Mouse (Mus musculus): ENCODE measurements around the gene Ndufaf7. TPM values are rescaled to one million over a fixed set of nuclear protein-coding genes. Genes with fewer than 3 reads are reported as not detected.

Gene Ndufaf7
- polyA plus RNA-seq, 2 experiments: 27.8 to 49.7 TPM

DNA sequence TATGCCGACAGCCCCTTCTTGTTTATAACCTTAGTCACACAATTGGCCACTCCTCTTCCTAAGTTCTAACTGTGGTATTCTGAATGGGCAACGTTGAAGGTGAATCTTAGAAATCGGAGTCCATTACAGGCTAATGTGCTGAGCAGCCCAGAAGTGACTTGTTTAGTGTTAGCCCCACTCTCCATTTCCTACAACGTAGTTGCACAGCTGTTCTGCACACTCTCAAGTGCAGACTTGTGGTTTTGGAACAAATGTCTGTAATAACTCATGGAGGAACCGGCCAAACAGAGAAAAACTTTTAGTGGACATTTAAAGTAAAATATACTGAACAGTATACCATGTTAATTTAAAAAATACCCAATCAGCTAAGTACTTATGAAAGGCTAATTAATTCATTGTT is 15.1 kb downstream of the Ndufaf7 start:
- Histone ChIP-seq H3K4me3 (replicated peaks; ENCODE audit: low read length) (no peak overlapping the region), H3K4me1 (ENCODE audit: control insufficient read depth, insufficient read depth, low read length) (no peaks in the 10 kb centered on the region), H3K27ac (replicated peaks; ENCODE audit: low read depth, low read length) (no peak overlapping the region), H3K27me3 (ENCODE audit: control insufficient read depth, insufficient read depth, low read length) (no peaks in the 10 kb centered on the region), H3K9ac (ENCODE audit: low read depth, low read length, severe bottlenecking) (no peak overlapping the region), H3K9me3 (ENCODE audit: control insufficient read depth, low read length) (no peaks in the 10 kb centered on the region), H3K4me2 (replicated peaks; ENCODE audit: low read depth, low read length, severe bottlenecking) (no peak overlapping the region), H3K36me3 (ENCODE audit: control insufficient read depth, insufficient read depth, low read length) (peaks cover 82% of the 10 kb centered on the region)
- 92% methylated on average over 5 of the region's 5 CpGs for WGBS
- no peak for ATAC-seq (ENCODE audit: low FRiP score, low read depth)
- DNase-seq (ENCODE audit: low spot score): no peak
- TF ChIP-seq POLR2A (IDR thresholded peaks at IDR 0.05; ENCODE audit: borderline replicate concordance, extremely low read depth, insufficient read depth, insufficient read length): no peak

DNA sequence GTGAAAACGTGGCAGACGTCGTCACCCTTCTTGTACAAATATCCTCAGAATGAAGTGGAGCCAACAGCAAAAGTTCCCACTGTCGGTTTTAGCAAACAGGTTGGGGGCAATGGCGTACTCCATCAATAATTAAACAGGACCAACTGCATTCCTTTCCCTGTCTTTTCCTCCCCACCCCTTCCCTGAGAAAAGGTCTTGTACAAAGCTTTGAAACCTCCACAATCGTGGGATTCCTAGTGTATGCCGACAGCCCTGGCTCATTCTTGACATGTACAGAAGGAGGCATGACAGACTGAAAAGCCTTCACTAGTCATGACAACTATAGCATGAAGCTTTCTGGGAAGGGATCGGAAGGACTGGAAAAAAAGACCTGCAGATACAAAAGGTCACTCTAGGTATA is 16.3 kb downstream of the Ndufaf7 start:
- H3K27ac ChIP-seq (replicated peaks; ENCODE audit: low read depth, low read length): no peak overlapping the region

DNA sequence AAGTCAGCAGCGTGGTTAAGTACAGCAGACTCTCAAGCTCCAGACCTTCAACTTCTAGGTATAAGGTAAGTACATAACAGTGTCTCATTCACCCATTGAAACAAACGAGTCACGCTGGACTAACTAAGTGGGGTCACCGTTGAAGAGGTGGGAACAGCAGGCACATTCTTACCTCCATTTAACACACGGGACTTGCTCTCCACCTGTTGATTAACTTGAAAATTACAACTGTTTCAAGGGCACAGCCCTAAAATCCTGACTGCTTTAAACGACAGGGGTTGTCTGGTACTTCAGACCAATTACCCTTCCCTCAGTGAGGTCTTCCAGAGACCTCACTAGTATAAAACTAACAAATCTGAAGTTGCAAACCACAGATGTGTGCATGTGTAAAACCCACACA is 22.5 kb downstream of the Ndufaf7 start:
- DNase-seq (ENCODE audit: low spot score): no peak
- no peak for TF ChIP-seq POLR2A (IDR thresholded peaks at IDR 0.05; ENCODE audit: borderline replicate concordance, extremely low read depth, insufficient read depth, insufficient read length)
- H3K4me1 ChIP-seq (ENCODE audit: control insufficient read depth, insufficient read depth, low read length): no peaks in the 10 kb centered on the region

More for the DNA sequence above, 16.3 kb downstream of the Ndufaf7 start:
- DNase-seq (ENCODE audit: low spot score) (peak; percentile 11), ATAC-seq (ENCODE audit: low FRiP score, low read depth) (no peak)
- Histone ChIP-seq H3K4me3 (replicated peaks; ENCODE audit: low read length) (no peak overlapping the region), H3K36me3 (ENCODE audit: control insufficient read depth, insufficient read depth, low read length) (peaks cover 81% of the 10 kb centered on the region), H3K4me2 (replicated peaks; ENCODE audit: low read depth, low read length, severe bottlenecking) (no peak overlapping the region), H3K4me1 (ENCODE audit: control insufficient read depth, insufficient read depth, low read length) (no peaks in the 10 kb centered on the region), H3K9me3 (ENCODE audit: control insufficient read depth, low read length) (no peaks in the 10 kb centered on the region), H3K27me3 (ENCODE audit: control insufficient read depth, insufficient read depth, low read length) (no peaks in the 10 kb centered on the region), H3K9ac (ENCODE audit: low read depth, low read length, severe bottlenecking) (no peak overlapping the region)
- no peak for TF ChIP-seq POLR2A (IDR thresholded peaks at IDR 0.05; ENCODE audit: borderline replicate concordance, extremely low read depth, insufficient read depth, insufficient read length)
- WGBS: 83% methylated on average over 8 of the region's 8 CpGs

DNA sequence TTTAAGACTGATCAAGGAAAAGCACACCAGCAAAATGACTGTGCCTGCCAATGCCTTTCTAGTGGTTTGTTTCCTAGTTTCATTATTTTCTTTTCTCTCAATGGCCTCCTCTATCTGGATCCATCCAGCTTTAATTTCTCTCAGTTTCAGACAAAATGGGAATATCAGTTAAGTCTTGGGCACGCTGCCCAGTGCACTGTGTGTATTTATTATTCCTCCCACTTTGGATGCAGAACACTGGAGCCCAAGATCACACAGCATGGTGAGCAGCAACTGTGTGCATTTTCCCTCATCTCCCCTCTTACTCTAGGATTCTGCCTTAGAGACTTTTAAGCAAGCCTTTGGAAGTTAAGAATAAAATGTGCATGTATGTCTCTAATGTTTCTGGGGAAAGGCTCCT is 27.5 kb downstream of the Ndufaf7 start:
- H3K4me1 ChIP-seq (ENCODE audit: control insufficient read depth, insufficient read depth, low read length): no peaks in the 10 kb centered on the region
- no peak overlapping the region for H3K27ac ChIP-seq (replicated peaks; ENCODE audit: low read depth, low read length)
- no peaks in the 10 kb centered on the region for H3K27me3 ChIP-seq (ENCODE audit: control insufficient read depth, insufficient read depth, low read length)
- ATAC-seq (ENCODE audit: low FRiP score, low read depth): no peak
- H3K9ac ChIP-seq (ENCODE audit: low read depth, low read length, severe bottlenecking): no peak overlapping the region
- no peak for TF ChIP-seq POLR2A (IDR thresholded peaks at IDR 0.05; ENCODE audit: borderline replicate concordance, extremely low read depth, insufficient read depth, insufficient read length)
- peaks cover 76% of the 10 kb centered on the region for H3K36me3 ChIP-seq (ENCODE audit: control insufficient read depth, insufficient read depth, low read length)
- no peaks in the 10 kb centered on the region for H3K9me3 ChIP-seq (ENCODE audit: control insufficient read depth, low read length)
- no peak overlapping the region for H3K4me3 ChIP-seq (replicated peaks; ENCODE audit: low read length)
- H3K4me2 ChIP-seq (replicated peaks; ENCODE audit: low read depth, low read length, severe bottlenecking): no peak overlapping the region
- DNase-seq (ENCODE audit: low spot score): no peak
- 98% methylated on average over 1 of the region's 1 CpGs for WGBS

More for the DNA sequence above, 22.5 kb downstream of the Ndufaf7 start:
- Histone ChIP-seq H3K9me3 (ENCODE audit: control insufficient read depth, low read length) (no peaks in the 10 kb centered on the region), H3K4me2 (replicated peaks; ENCODE audit: low read depth, low read length, severe bottlenecking) (no peak overlapping the region), H3K27me3 (ENCODE audit: control insufficient read depth, insufficient read depth, low read length) (no peaks in the 10 kb centered on the region), H3K9ac (ENCODE audit: low read depth, low read length, severe bottlenecking) (no peak overlapping the region), H3K36me3 (ENCODE audit: control insufficient read depth, insufficient read depth, low read length) (peaks cover 86% of the 10 kb centered on the region), H3K27ac (replicated peaks; ENCODE audit: low read depth, low read length) (no peak overlapping the region), H3K4me3 (replicated peaks; ENCODE audit: low read length) (no peak overlapping the region)
- ATAC-seq (ENCODE audit: low FRiP score, low read depth): no peak
- whole genome bisulfite sequencing: 70% methylated on average over 6 of the region's 6 CpGs

DNA sequence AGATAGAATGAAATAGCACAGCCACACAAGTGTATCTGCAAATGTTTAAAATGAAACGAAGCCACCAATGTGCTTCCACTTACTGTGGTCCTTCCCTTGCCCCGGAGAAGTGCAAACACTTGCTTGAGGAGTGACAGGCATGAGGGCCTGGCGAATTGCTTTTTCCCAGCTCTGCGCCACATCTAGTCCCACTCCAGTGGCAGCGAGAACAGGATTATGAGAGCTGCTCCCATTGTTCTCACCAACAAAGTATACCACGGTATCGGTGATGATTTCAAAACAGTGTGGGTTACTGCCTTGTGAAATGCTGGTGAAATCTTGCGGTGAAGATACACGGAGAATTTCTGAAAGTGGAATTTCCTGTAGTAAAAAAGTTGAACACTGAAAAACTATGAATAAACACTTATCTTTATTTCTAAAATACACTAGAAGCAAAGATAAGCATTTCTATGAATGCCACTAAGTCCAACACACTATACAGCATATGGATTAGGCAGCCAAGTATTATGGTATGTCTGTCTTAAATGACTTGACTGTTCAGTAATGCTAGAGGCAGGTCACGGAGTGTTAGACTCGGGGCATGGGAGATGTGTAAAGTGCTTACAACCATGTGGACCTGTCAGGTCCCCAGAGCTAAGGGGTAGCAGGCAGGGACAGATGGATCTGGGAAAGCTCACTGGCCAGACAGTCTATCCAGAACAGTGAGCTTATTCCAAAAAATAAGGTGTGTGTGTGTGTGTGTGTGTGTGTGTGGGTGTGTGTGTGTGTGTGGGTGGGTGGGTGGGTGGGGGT is 29.4 kb downstream of the Ndufaf7 start:
- DNase-seq (ENCODE audit: low spot score) (no peak), ATAC-seq (ENCODE audit: low FRiP score, low read depth) (no peak)
- Histone ChIP-seq H3K36me3 (ENCODE audit: control insufficient read depth, insufficient read depth, low read length) (peaks cover 72% of the 10 kb centered on the region), H3K9ac (ENCODE audit: low read depth, low read length, severe bottlenecking) (no peak overlapping the region), H3K9me3 (ENCODE audit: control insufficient read depth, low read length) (no peaks in the 10 kb centered on the region), H3K4me3 (replicated peaks; ENCODE audit: low read length) (no peak overlapping the region), H3K4me2 (replicated peaks; ENCODE audit: low read depth, low read length, severe bottlenecking) (no peak overlapping the region), H3K27ac (replicated peaks; ENCODE audit: low read depth, low read length) (no peak overlapping the region), H3K4me1 (ENCODE audit: control insufficient read depth, insufficient read depth, low read length) (no peaks in the 10 kb centered on the region), H3K27me3 (ENCODE audit: control insufficient read depth, insufficient read depth, low read length) (no peaks in the 10 kb centered on the region)
- 96% methylated on average over 11 of the region's 11 CpGs for WGBS
- no peak for TF ChIP-seq POLR2A (IDR thresholded peaks at IDR 0.05; ENCODE audit: borderline replicate concordance, extremely low read depth, insufficient read depth, insufficient read length)

Data from limb, embryonic 14.5 days (tissue).